Mouse (Mus musculus): ENCODE measurements around the gene Nexn. TPM values are rescaled to one million over a fixed set of nuclear protein-coding genes. Genes with fewer than 3 reads are reported as not detected.

The Nexn gene
- polyA plus RNA-seq, 1 experiment from 2014 or later: 1.7 TPM

- H3K36me3 ChIP-seq (ENCODE audit: control insufficient read depth, insufficient read depth, low read length): no peaks in the 10 kb centered on the region
- H3K4me2 ChIP-seq (ENCODE audit: low read length): peak overlapping the region; percentile 77
- H3K9me3 ChIP-seq (ENCODE audit: control insufficient read depth, low read length): no peaks in the 10 kb centered on the region
- H3K27me3 ChIP-seq (replicated peaks; ENCODE audit: control insufficient read depth, insufficient read depth, low read length): no peaks in the 10 kb centered on the region
- peak overlapping the region; percentile 99 for H3K27ac ChIP-seq (ENCODE audit: low read depth, low read length)
- 6% methylated on average over 25 of the region's 25 CpGs for WGBS
- peak overlapping the region; percentile 98 for H3K9ac ChIP-seq (ENCODE audit: low read depth, low read length)
- H3K4me3 ChIP-seq (ENCODE audit: low read length): peak overlapping the region; percentile 95
- H3K4me1 ChIP-seq (ENCODE audit: control insufficient read depth, insufficient read depth, low read depth, low read length): peaks cover 21% of the 10 kb centered on the region
- ATAC-seq: peak; percentile 44
Measured at GRCm38 (mm10) chr3:152209177-152209966, 56.8 kb downstream of the Nexn start.

- no peaks in the 10 kb centered on the region for H3K36me3 ChIP-seq (ENCODE audit: control insufficient read depth, insufficient read depth, low read length)
- WGBS: 94% methylated on average over 7 of the region's 7 CpGs
- H3K9me3 ChIP-seq (ENCODE audit: control insufficient read depth, low read length): no peaks in the 10 kb centered on the region
- H3K27me3 ChIP-seq (replicated peaks; ENCODE audit: control insufficient read depth, insufficient read depth, low read length): no peaks in the 10 kb centered on the region
- no peak overlapping the region for H3K4me3 ChIP-seq (ENCODE audit: low read length)
- no peak overlapping the region for H3K27ac ChIP-seq (ENCODE audit: low read depth, low read length)
- no peak overlapping the region for H3K4me2 ChIP-seq (ENCODE audit: low read length)
- H3K4me1 ChIP-seq (ENCODE audit: control insufficient read depth, insufficient read depth, low read depth, low read length): peaks cover 18% of the 10 kb centered on the region
- H3K9ac ChIP-seq (ENCODE audit: low read depth, low read length): no peak overlapping the region
- no peak for ATAC-seq
Measured at GRCm38 (mm10) chr3:152208096-152208885, 57.9 kb downstream of the Nexn start.

GRCm38 (mm10) chr3:152207156-152207555 is 59.0 kb downstream of the Nexn start:
- Histone ChIP-seq H3K27ac (ENCODE audit: low read depth, low read length) (no peak overlapping the region), H3K9me3 (ENCODE audit: control insufficient read depth, low read length) (no peaks in the 10 kb centered on the region), H3K27me3 (replicated peaks; ENCODE audit: control insufficient read depth, insufficient read depth, low read length) (no peaks in the 10 kb centered on the region), H3K4me3 (ENCODE audit: low read length) (no peak overlapping the region), H3K4me2 (ENCODE audit: low read length) (no peak overlapping the region), H3K9ac (ENCODE audit: low read depth, low read length) (no peak overlapping the region), H3K4me1 (ENCODE audit: control insufficient read depth, insufficient read depth, low read depth, low read length) (peaks cover 7% of the 10 kb centered on the region), H3K36me3 (ENCODE audit: control insufficient read depth, insufficient read depth, low read length) (no peaks in the 10 kb centered on the region)
- 95% methylated on average over 4 of the region's 4 CpGs for WGBS
- no peak for ATAC-seq

- Histone ChIP-seq H3K4me1 (ENCODE audit: control insufficient read depth, insufficient read depth, low read depth, low read length) (peaks cover 3% of the 10 kb centered on the region), H3K4me3 (ENCODE audit: low read length) (no peak overlapping the region), H3K4me2 (ENCODE audit: low read length) (no peak overlapping the region), H3K9ac (ENCODE audit: low read depth, low read length) (no peak overlapping the region), H3K27me3 (replicated peaks; ENCODE audit: control insufficient read depth, insufficient read depth, low read length) (no peaks in the 10 kb centered on the region), H3K36me3 (ENCODE audit: control insufficient read depth, insufficient read depth, low read length) (no peaks in the 10 kb centered on the region), H3K27ac (ENCODE audit: low read depth, low read length) (no peak overlapping the region), H3K9me3 (ENCODE audit: control insufficient read depth, low read length) (no peaks in the 10 kb centered on the region)
- no peak for ATAC-seq
- 93% methylated on average over 3 of the region's 3 CpGs for WGBS
Measured at GRCm38 (mm10) chr3:152204577-152204976, 61.6 kb downstream of the Nexn start.

- 67% methylated on average over 3 of the region's 3 CpGs for WGBS
- no peak overlapping the region for H3K9ac ChIP-seq (ENCODE audit: low read depth, low read length)
Measured at GRCm38 (mm10) chr3:152203996-152204395, 62.2 kb downstream of the Nexn start.

GRCm38 (mm10) chr3:152203411-152203810 is 62.7 kb downstream of the Nexn start:
- 92% methylated on average over 6 of the region's 6 CpGs for WGBS
- H3K27me3 ChIP-seq (replicated peaks; ENCODE audit: control insufficient read depth, insufficient read depth, low read length): no peaks in the 10 kb centered on the region
- H3K4me1 ChIP-seq (ENCODE audit: control insufficient read depth, insufficient read depth, low read depth, low read length): no peaks in the 10 kb centered on the region
- H3K4me3 ChIP-seq (ENCODE audit: low read length): no peak overlapping the region
- H3K4me2 ChIP-seq (ENCODE audit: low read length): no peak overlapping the region
- no peaks in the 10 kb centered on the region for H3K9me3 ChIP-seq (ENCODE audit: control insufficient read depth, low read length)
- no peak for ATAC-seq
- no peaks in the 10 kb centered on the region for H3K36me3 ChIP-seq (ENCODE audit: control insufficient read depth, insufficient read depth, low read length)
- no peak overlapping the region for H3K27ac ChIP-seq (ENCODE audit: low read depth, low read length)
- no peak overlapping the region for H3K9ac ChIP-seq (ENCODE audit: low read depth, low read length)

More at GRCm38 (mm10) chr3:152203996-152204395, 62.2 kb downstream of the Nexn start:
- ATAC-seq: no peak
- no peaks in the 10 kb centered on the region for H3K36me3 ChIP-seq (ENCODE audit: control insufficient read depth, insufficient read depth, low read length)
- peaks cover 1% of the 10 kb centered on the region for H3K4me1 ChIP-seq (ENCODE audit: control insufficient read depth, insufficient read depth, low read depth, low read length)
- no peaks in the 10 kb centered on the region for H3K27me3 ChIP-seq (replicated peaks; ENCODE audit: control insufficient read depth, insufficient read depth, low read length)
- H3K27ac ChIP-seq (ENCODE audit: low read depth, low read length): no peak overlapping the region
- H3K4me2 ChIP-seq (ENCODE audit: low read length): no peak overlapping the region
- no peaks in the 10 kb centered on the region for H3K9me3 ChIP-seq (ENCODE audit: control insufficient read depth, low read length)
- H3K4me3 ChIP-seq (ENCODE audit: low read length): no peak overlapping the region

GRCm38 (mm10) chr3:152202942-152203341 is 63.2 kb downstream of the Nexn start:
- no peaks in the 10 kb centered on the region for H3K36me3 ChIP-seq (ENCODE audit: control insufficient read depth, insufficient read depth, low read length)
- H3K27me3 ChIP-seq (replicated peaks; ENCODE audit: control insufficient read depth, insufficient read depth, low read length): no peaks in the 10 kb centered on the region
- H3K4me3 ChIP-seq (ENCODE audit: low read length): no peak overlapping the region
- ATAC-seq: no peak
- no peak overlapping the region for H3K9ac ChIP-seq (ENCODE audit: low read depth, low read length)
- no peaks in the 10 kb centered on the region for H3K9me3 ChIP-seq (ENCODE audit: control insufficient read depth, low read length)
- H3K4me1 ChIP-seq (ENCODE audit: control insufficient read depth, insufficient read depth, low read depth, low read length): no peaks in the 10 kb centered on the region
- no peak overlapping the region for H3K27ac ChIP-seq (ENCODE audit: low read depth, low read length)
- no peak overlapping the region for H3K4me2 ChIP-seq (ENCODE audit: low read length)

- 74% methylated on average over 2 of the region's 2 CpGs for WGBS
- H3K9me3 ChIP-seq (ENCODE audit: control insufficient read depth, low read length): no peaks in the 10 kb centered on the region
- no peak overlapping the region for H3K4me3 ChIP-seq (ENCODE audit: low read length)
- no peaks in the 10 kb centered on the region for H3K4me1 ChIP-seq (ENCODE audit: control insufficient read depth, insufficient read depth, low read depth, low read length)
- no peak overlapping the region for H3K27ac ChIP-seq (ENCODE audit: low read depth, low read length)
- H3K27me3 ChIP-seq (replicated peaks; ENCODE audit: control insufficient read depth, insufficient read depth, low read length): no peaks in the 10 kb centered on the region
- ATAC-seq: no peak
- no peak overlapping the region for H3K9ac ChIP-seq (ENCODE audit: low read depth, low read length)
- no peaks in the 10 kb centered on the region for H3K36me3 ChIP-seq (ENCODE audit: control insufficient read depth, insufficient read depth, low read length)
- H3K4me2 ChIP-seq (ENCODE audit: low read length): no peak overlapping the region
Measured at GRCm38 (mm10) chr3:152201651-152202050, 64.5 kb downstream of the Nexn start.

- WGBS: 94% methylated on average over 3 of the region's 3 CpGs
- Histone ChIP-seq H3K27me3 (replicated peaks; ENCODE audit: control insufficient read depth, insufficient read depth, low read length) (no peaks in the 10 kb centered on the region), H3K4me2 (ENCODE audit: low read length) (no peak overlapping the region), H3K4me3 (ENCODE audit: low read length) (no peak overlapping the region), H3K9ac (ENCODE audit: low read depth, low read length) (no peak overlapping the region), H3K27ac (ENCODE audit: low read depth, low read length) (no peak overlapping the region), H3K4me1 (ENCODE audit: control insufficient read depth, insufficient read depth, low read depth, low read length) (no peaks in the 10 kb centered on the region), H3K9me3 (ENCODE audit: control insufficient read depth, low read length) (no peaks in the 10 kb centered on the region), H3K36me3 (ENCODE audit: control insufficient read depth, insufficient read depth, low read length) (no peaks in the 10 kb centered on the region)
- no peak for ATAC-seq
Measured at GRCm38 (mm10) chr3:152201181-152201580, 65.0 kb downstream of the Nexn start.
